Mouse (Mus musculus) heart, embryonic 14.5 days (tissue): ENCODE measurements around the gene Actr10. TPM values are rescaled to one million over a fixed set of nuclear protein-coding genes. Genes with fewer than 3 reads are reported as not detected.

Experiments used
- ATAC-seq: fragments of 200-750 bp; cut with Nextera tagmentation; 2 replicates; pipeline ENCODE4 v1.8.0; 2017; ENCODE audit warnings: low read depth, moderate TSS enrichment; ENCODE audit not compliant: insufficient number of reproducible peaks, insufficient read depth, low FRiP score
- H3K27ac ChIP-seq, 2 experiments: fragments of 200-500 bp in 1 of 2; fragments of 300-500 bp in 1 of 2; sonication (generic) in 1 of 2; replicated peaks in 1 of 2; 2 replicates each; pipeline ENCODE4 v1.5.1; 2012 to 2014; ENCODE audit warnings: low read depth in 2 of 2, low read length in 2 of 2, control low read depth in 1 of 2, mild to moderate bottlenecking in 1 of 2, mixed read lengths in 1 of 2; ENCODE audit not compliant: control insufficient read depth in 1 of 2, insufficient read depth in 1 of 2
- H3K27me3 ChIP-seq: fragments of 300-500 bp; sonication (generic); 2 replicates; pipeline ENCODE4 v1.6.1; 2014; ENCODE audit warnings: mild to moderate bottlenecking, low read length, control low read depth; ENCODE audit not compliant: control insufficient read depth, insufficient read depth
- H3K36me3 ChIP-seq: fragments of 300-500 bp; sonication (generic); 2 replicates; pipeline ENCODE4 v1.6.1; 2014; ENCODE audit warnings: mild to moderate bottlenecking, control low read depth, low read length, mixed read lengths; ENCODE audit not compliant: control insufficient read depth, insufficient read depth
- H3K4me1 ChIP-seq, 2 experiments: fragments of 200-500 bp in 1 of 2; fragments of 300-500 bp in 1 of 2; sonication (generic) in 1 of 2; 2 replicates each; pipeline ENCODE4 v1.6.1; 2012 to 2014; ENCODE audit warnings: low read length in 2 of 2, control low read depth in 1 of 2, mixed read lengths in 1 of 2; ENCODE audit not compliant: control insufficient read depth in 2 of 2, insufficient read depth in 2 of 2
- H3K4me2 ChIP-seq: fragments of 300-500 bp; sonication (generic); 2 replicates; pipeline ENCODE4 v1.6.1; 2014; ENCODE audit warnings: mild to moderate bottlenecking, low read length
- H3K4me3 ChIP-seq, 2 experiments: fragments of 200-500 bp in 1 of 2; fragments of 300-500 bp in 1 of 2; sonication (generic) in 1 of 2; 2 replicates each; pipeline ENCODE4 v1.5.1; 2012 to 2014; ENCODE audit warnings: low read length in 2 of 2, mild to moderate bottlenecking in 2 of 2, control low read depth in 1 of 2, low read depth in 1 of 2, moderate library complexity in 1 of 2; ENCODE audit not compliant: control insufficient read depth in 1 of 2, insufficient read depth in 1 of 2
- H3K9ac ChIP-seq: fragments of 300-500 bp; sonication (generic); 2 replicates; pipeline ENCODE4 v1.6.1; 2014; ENCODE audit warnings: mild to moderate bottlenecking, low read length
- H3K9me3 ChIP-seq: fragments of 300-500 bp; sonication (generic); 2 replicates; pipeline ENCODE4 v1.6.1; 2016; ENCODE audit warnings: low read length, control low read depth; ENCODE audit not compliant: control insufficient read depth
- whole genome bisulfite sequencing: fragments of 180-500 bp; shearing (Covaris S2); extraction: QIAGEN DNeasy Blood & Tissue Kit; methylation state at CpG from one replicate; pipeline ENCODE4 v1.1.7; 2014; 5-methylcytosine and 5-hydroxymethylcytosine counted together
- polyA plus RNA-seq: library from polyadenylated mRNA; unstranded; fragments of >200 nt; fragmentation: Nextera tagmentation; extraction: Ambion mirVana; gene quantifications from 2 replicates; pipeline ENCODE4 v1.2.1, GENCODE M21; 2014

Actr10 gene
- polyA plus RNA-seq, 1 experiment from 2014 or later = 222 TPM

- Histone ChIP-seq H3K9me3 (no peaks in the 10 kb centered on the region), H3K27me3 (no peaks in the 10 kb centered on the region), H3K27ac (peak overlapping the region; percentile 92 to 97), H3K4me3 (peak overlapping the region; percentile 81 to 83), H3K9ac (peak overlapping the region; percentile 99), H3K36me3 (peaks cover 22% of the 10 kb centered on the region), H3K4me1 (peaks cover 4 to 10% of the 10 kb centered on the region in 2 experiments; a peak in 3 of 4 replicates), H3K4me2 (peak overlapping the region; percentile 70)
- ATAC-seq = no peak
- WGBS = 16% methylated on average over 10 of the region's 10 CpGs
These were observed 37.7 kb downstream of the Actr10 start for GRCm38 (mm10) chr12:70975406-70975805.

- H3K4me2 ChIP-seq = peak overlapping the region; percentile 70
- H3K4me3 ChIP-seq = peak overlapping the region; percentile 11 to 81; a peak in 3 of 4 replicates
- ATAC-seq = no peak
- 64% methylated on average over 3 of the region's 3 CpGs for WGBS
- H3K9ac ChIP-seq = peak overlapping the region; percentile 99
- H3K27me3 ChIP-seq = no peaks in the 10 kb centered on the region
- H3K36me3 ChIP-seq = peaks cover 24% of the 10 kb centered on the region
- peaks cover 4 to 10% of the 10 kb centered on the region in 2 experiments; a peak in 3 of 4 replicates for H3K4me1 ChIP-seq
- H3K9me3 ChIP-seq = no peaks in the 10 kb centered on the region
- no peak overlapping the region for H3K27ac ChIP-seq
These were observed 38.2 kb downstream of the Actr10 start for GRCm38 (mm10) chr12:70975891-70976290.

- WGBS = 92% methylated on average over 7 of the region's 7 CpGs
- no peak overlapping the region for H3K4me3 ChIP-seq
- no peak overlapping the region for H3K9ac ChIP-seq
- no peak overlapping the region for H3K27ac ChIP-seq
- no peaks in the 10 kb centered on the region for H3K27me3 ChIP-seq
- no peaks in the 10 kb centered on the region for H3K9me3 ChIP-seq
- ATAC-seq = no peak
- H3K4me1 ChIP-seq = peaks cover 4 to 10% of the 10 kb centered on the region in 2 experiments; a peak in 3 of 4 replicates
- H3K36me3 ChIP-seq = peaks cover 42% of the 10 kb centered on the region
- no peak overlapping the region for H3K4me2 ChIP-seq
These were observed 40.7 kb downstream of the Actr10 start for GRCm38 (mm10) chr12:70978345-70978744.

- no peak overlapping the region for H3K4me2 ChIP-seq
- H3K27me3 ChIP-seq = no peaks in the 10 kb centered on the region
- H3K36me3 ChIP-seq = peaks cover 90% of the 10 kb centered on the region
- no peaks in the 10 kb centered on the region for H3K9me3 ChIP-seq
- no peak overlapping the region for H3K27ac ChIP-seq
- no peak overlapping the region for H3K9ac ChIP-seq
- H3K4me3 ChIP-seq = no peak overlapping the region
- H3K4me1 ChIP-seq = no peaks in the 10 kb centered on the region
- ATAC-seq = no peak
- WGBS = 87% methylated on average over 7 of the region's 7 CpGs
These were observed 47.3 kb downstream of the Actr10 start for GRCm38 (mm10) chr12:70984855-70985550.

DNA sequence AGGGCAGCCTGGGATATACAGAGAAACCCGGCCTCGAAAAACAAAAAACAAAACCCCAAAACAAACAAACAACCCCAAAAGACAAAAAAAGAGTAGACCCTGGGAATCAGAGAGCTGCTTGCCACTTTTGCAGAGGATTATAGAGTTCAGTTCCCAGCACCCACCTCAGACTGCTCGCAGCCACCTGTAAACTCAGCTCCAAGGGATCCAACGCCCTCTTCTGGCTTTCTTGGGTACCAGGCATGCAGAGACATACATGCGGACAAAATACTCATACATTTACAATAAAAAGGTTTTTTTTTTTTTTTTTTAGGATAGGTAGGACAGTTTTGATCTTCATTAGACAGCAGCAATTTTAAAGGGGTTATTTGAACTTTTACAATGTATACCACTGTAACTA, 59.6 kb downstream of the Actr10 start:
- H3K36me3 ChIP-seq = peaks cover 62% of the 10 kb centered on the region
- H3K27ac ChIP-seq = no peak overlapping the region
- 90% methylated on average over 5 of the region's 5 CpGs for WGBS
- H3K4me1 ChIP-seq = peaks cover 0 to 10% of the 10 kb centered on the region in 2 experiments; a peak in 2 of 4 replicates
- H3K9me3 ChIP-seq = no peaks in the 10 kb centered on the region
- ATAC-seq = no peak
- no peaks in the 10 kb centered on the region for H3K27me3 ChIP-seq
- H3K4me3 ChIP-seq = no peak overlapping the region
- no peak overlapping the region for H3K4me2 ChIP-seq
- no peak overlapping the region for H3K9ac ChIP-seq

GRCm38 (mm10) chr12:70999423-70999903, 61.8 kb downstream of the Actr10 start:
- WGBS = 39% methylated on average over 5 of the region's 5 CpGs
- ATAC-seq = no peak
- peaks cover 59% of the 10 kb centered on the region for H3K36me3 ChIP-seq
- H3K9ac ChIP-seq = no peak overlapping the region
- no peaks in the 10 kb centered on the region for H3K9me3 ChIP-seq
- H3K4me3 ChIP-seq = no peak overlapping the region
- peak overlapping the region; percentile 29 to 63; a peak in 3 of 4 replicates for H3K27ac ChIP-seq
- no peaks in the 10 kb centered on the region for H3K27me3 ChIP-seq
- H3K4me1 ChIP-seq = peaks cover 0 to 10% of the 10 kb centered on the region in 2 experiments; a peak in 2 of 4 replicates
- peak overlapping the region; percentile 23 for H3K4me2 ChIP-seq

DNA sequence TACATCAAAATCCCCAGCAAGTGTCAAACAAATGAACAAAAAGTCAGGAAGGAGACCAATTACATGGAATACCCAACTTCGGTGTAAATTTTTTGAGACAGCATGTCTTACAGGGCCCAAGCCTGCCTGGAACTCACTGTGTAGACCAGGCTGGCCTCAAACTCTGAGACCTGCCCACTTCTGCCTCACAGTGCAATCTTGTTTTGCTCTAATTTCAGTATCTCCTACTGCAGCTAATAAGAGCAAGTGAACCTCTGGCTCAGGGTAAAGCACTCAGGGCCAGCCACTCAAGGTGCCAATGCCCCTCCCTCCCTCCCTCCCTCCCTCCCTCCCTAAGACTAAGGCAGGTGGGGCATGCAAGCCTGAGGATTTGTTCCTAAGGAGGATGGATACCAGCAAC, 62.7 kb downstream of the Actr10 start:
- no peak overlapping the region for H3K4me3 ChIP-seq
- no peak overlapping the region for H3K9ac ChIP-seq
- H3K27ac ChIP-seq = peak overlapping the region in 1 of 2 experiments; percentile 63; a peak in 1 of 4 replicates
- peaks cover 0 to 13% of the 10 kb centered on the region in 2 experiments; a peak in 2 of 4 replicates for H3K4me1 ChIP-seq
- ATAC-seq = no peak
- no peak overlapping the region for H3K4me2 ChIP-seq
- peaks cover 59% of the 10 kb centered on the region for H3K36me3 ChIP-seq
- no peaks in the 10 kb centered on the region for H3K27me3 ChIP-seq
- 80% methylated on average over 1 of the region's 1 CpGs for WGBS
- H3K9me3 ChIP-seq = no peaks in the 10 kb centered on the region
